Mouse (Mus musculus) G1E (cell line): ENCODE data around the gene Rufy3. TPM values are rescaled to one million over a fixed set of nuclear protein-coding genes. Genes with fewer than 3 reads are reported as not detected.

Source experiments
- ATAC-seq: 2 replicates; pipeline ENCODE4 v1.8.0; 2016; ENCODE audit warnings: mild to moderate bottlenecking; ENCODE audit not compliant: insufficient number of reproducible peaks, poor library complexity, low FRiP score, severe bottlenecking; ENCODE audit errors: extremely low read depth
- DNase-seq: peaks from one replicate; pipeline ENCODE4 v3.0.0; 2012; ENCODE audit warnings: low spot score
- H3K27me3 ChIP-seq: 2 replicates; pipeline ENCODE4 v1.6.1; 2012; ENCODE audit warnings: mild to moderate bottlenecking, low read length, inconsistent platforms; ENCODE audit not compliant: insufficient read depth
- H3K36me3 ChIP-seq: replicated peaks from 2 replicates; pipeline ENCODE3; 2012; ENCODE audit warnings: mild to moderate bottlenecking, inconsistent platforms
- H3K4me1 ChIP-seq: 2 replicates; pipeline ENCODE4 v1.6.1; 2012; ENCODE audit warnings: low read depth, low read length, inconsistent platforms, mixed read lengths; ENCODE audit not compliant: insufficient read depth
- H3K4me3 ChIP-seq: 2 replicates; pipeline ENCODE4 v1.5.1; 2012; ENCODE audit warnings: low read depth, mild to moderate bottlenecking, inconsistent platforms, low read length, moderate library complexity, mixed read lengths
- H3K9me3 ChIP-seq: replicated peaks from 2 replicates; pipeline ENCODE4 v1.6.1; 2012; ENCODE audit warnings: inconsistent platforms
- CTCF ChIP-seq: IDR thresholded peaks from 2 replicates; pipeline ENCODE4 v1.5.1; 2012; ENCODE audit warnings: low read depth, low read length, inconsistent platforms, mixed read lengths
- GATA1 ChIP-seq: IDR thresholded peaks from 2 replicates; pipeline ENCODE4 v1.6.1; 2012; ENCODE audit warnings: borderline replicate concordance, low read length, inconsistent platforms, mixed read lengths
- GATA2 ChIP-seq: IDR thresholded peaks from 2 replicates; pipeline ENCODE4 v1.6.1; 2012; ENCODE audit warnings: low read depth, low read length, inconsistent platforms, borderline replicate concordance
- POLR2AphosphoS5 ChIP-seq: IDR thresholded peaks from 2 replicates; pipeline ENCODE4 v1.6.1; 2012; ENCODE audit warnings: low read depth, low read length, inconsistent platforms; ENCODE audit not compliant: insufficient replicate concordance
- TAL1 ChIP-seq: conservative IDR thresholded peaks from 2 replicates; pipeline ENCODE4 v1.6.1; 2012; ENCODE audit warnings: low read depth, low read length, inconsistent platforms, mixed read lengths
- polyA plus RNA-seq: library from polyadenylated mRNA; stranded (reverse); fragments of >175 nt; gene quantifications from 2 replicates; pipeline ENCODE4 v1.2.3, GENCODE M21; 2012
- total RNA-seq, 2 experiments: library from RNA; stranded (forward) in 1 of 2; stranded (reverse) in 1 of 2; fragments of 200-1000 nt in 1 of 2; fragments of >200 nt in 1 of 2; fragmentation: Nextera tagmentation in 1 of 2; gene quantifications; 2 replicates each; pipeline ENCODE4 v1.2.3; 2014 to 2017

The Rufy3 gene
- total and polyA plus RNA-seq, 3 experiments: 2.5 to 17.0 (median 11.9) TPM

GRCm38 (mm10) chr5:88574829-88575228 is 10.0 kb downstream of the Rufy3 start:
- no peaks in the 10 kb centered on the region for H3K27me3 ChIP-seq
- no peaks in the 10 kb centered on the region for H3K9me3 ChIP-seq
- ATAC-seq (no peak), DNase-seq (no peak)
- H3K4me1 ChIP-seq: no peaks in the 10 kb centered on the region
- TF ChIP-seq CTCF (no peak), GATA2 (no peak), POLR2AphosphoS5 (no peak), TAL1 (no peak), GATA1 (no peak)
- H3K4me3 ChIP-seq: no peak overlapping the region
- H3K36me3 ChIP-seq: peaks cover 26% of the 10 kb centered on the region

DNA sequence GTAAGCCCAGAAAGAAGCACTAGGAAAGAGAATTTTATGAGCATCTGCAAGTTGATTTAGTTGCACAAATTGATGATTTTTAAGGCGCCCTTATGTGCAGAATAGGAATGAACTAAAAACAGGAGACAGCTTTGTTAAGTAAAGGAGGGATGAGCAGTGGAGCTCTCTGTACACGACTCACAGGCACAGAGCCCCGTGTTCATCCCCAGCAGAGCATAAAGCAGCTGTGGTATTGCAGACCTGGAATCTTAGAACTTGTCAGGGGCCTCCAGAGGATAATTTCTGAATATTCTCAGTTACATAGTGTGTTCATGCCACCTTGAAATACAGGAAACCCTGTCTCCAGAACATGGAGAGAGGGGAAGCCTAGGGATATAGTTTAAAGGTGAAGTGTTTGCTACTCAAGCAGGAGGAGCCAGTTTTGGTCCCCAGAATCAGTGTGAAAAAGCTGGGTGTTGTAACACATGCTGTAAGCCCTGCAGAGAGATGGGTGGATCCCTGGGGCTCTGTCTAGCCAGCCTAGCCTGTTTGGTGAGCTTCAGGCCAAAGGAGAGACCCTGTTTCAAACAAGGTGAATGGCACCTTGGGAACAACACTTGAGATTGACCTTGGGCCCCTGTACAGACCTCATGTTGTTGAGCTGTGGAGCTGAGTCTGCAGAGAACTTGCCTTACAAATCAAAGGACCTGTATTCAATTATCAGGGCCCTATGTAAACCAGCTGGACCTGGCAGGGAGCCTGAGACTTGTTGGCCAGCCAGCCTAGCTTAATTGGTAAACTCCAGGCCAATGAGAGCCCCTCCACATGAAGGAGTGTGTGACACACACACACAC is 10.9 kb downstream of the Rufy3 start:
- no peaks in the 10 kb centered on the region for H3K27me3 ChIP-seq
- H3K4me3 ChIP-seq: no peak overlapping the region
- H3K36me3 ChIP-seq: peaks cover 18% of the 10 kb centered on the region
- ATAC-seq: no peak
- DNase-seq: no peak
- TF ChIP-seq CTCF (no peak), GATA1 (no peak), GATA2 (no peak), TAL1 (no peak), POLR2AphosphoS5 (no peak)
- H3K9me3 ChIP-seq: no peaks in the 10 kb centered on the region
- peaks cover 1% of the 10 kb centered on the region; the same call in 1 of the 2 replicates for H3K4me1 ChIP-seq

GRCm38 (mm10) chr5:88580681-88581080 is 15.8 kb downstream of the Rufy3 start:
- Histone ChIP-seq H3K9me3 (no peaks in the 10 kb centered on the region), H3K36me3 (peaks cover 11% of the 10 kb centered on the region), H3K27me3 (no peaks in the 10 kb centered on the region), H3K4me1 (peaks cover 6% of the 10 kb centered on the region; the same call in 1 of the 2 replicates), H3K4me3 (no peak overlapping the region)
- TF ChIP-seq GATA1 (no peak), GATA2 (no peak), CTCF (no peak), POLR2AphosphoS5 (no peak), TAL1 (no peak)
- DNase-seq (no peak), ATAC-seq (peak; percentile 22; the same call in 1 of the 2 replicates)

DNA sequence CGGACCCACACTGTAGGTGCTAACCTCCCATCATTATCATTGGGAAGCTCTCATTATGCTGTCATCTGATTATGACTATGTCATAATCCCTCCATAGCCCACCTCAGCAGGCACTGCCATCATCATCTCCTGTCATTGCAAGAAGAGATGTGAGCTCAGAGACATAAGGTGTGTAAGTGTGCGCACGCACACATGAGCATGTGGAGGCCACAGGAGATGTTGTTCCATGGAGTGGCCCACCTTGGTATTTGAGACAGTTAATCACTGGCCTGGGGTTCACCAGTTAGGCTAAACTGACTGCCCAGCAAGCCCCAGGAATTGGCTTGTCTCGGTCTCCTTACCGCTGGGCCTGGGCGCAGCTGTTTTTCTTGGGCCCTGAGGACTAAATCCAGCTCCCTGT is 16.5 kb downstream of the Rufy3 start:
- no peak for DNase-seq
- Histone ChIP-seq H3K4me1 (peaks cover 8% of the 10 kb centered on the region), H3K4me3 (no peak overlapping the region), H3K27me3 (no peaks in the 10 kb centered on the region), H3K36me3 (peaks cover 12% of the 10 kb centered on the region), H3K9me3 (no peaks in the 10 kb centered on the region)
- TF ChIP-seq CTCF: no peak
- TF ChIP-seq GATA2: no peak
- TF ChIP-seq TAL1: no peak
- TF ChIP-seq GATA1: no peak
- no peak for TF ChIP-seq POLR2AphosphoS5
- ATAC-seq: no peak

GRCm38 (mm10) chr5:88583271-88584031 is 18.6 kb downstream of the Rufy3 start:
- TF ChIP-seq TAL1: no peak
- no peak for TF ChIP-seq GATA2
- no peak for TF ChIP-seq CTCF
- TF ChIP-seq POLR2AphosphoS5: no peak
- TF ChIP-seq GATA1: no peak
- no peaks in the 10 kb centered on the region for H3K9me3 ChIP-seq
- peaks cover 14% of the 10 kb centered on the region for H3K4me1 ChIP-seq
- ATAC-seq (no peak), DNase-seq (no peak)
- H3K36me3 ChIP-seq: peaks cover 14% of the 10 kb centered on the region
- no peaks in the 10 kb centered on the region for H3K27me3 ChIP-seq
- no peak overlapping the region for H3K4me3 ChIP-seq

GRCm38 (mm10) chr5:88584061-88584460 is 19.2 kb downstream of the Rufy3 start:
- H3K36me3 ChIP-seq: peaks cover 14% of the 10 kb centered on the region
- no peaks in the 10 kb centered on the region for H3K9me3 ChIP-seq
- no peaks in the 10 kb centered on the region for H3K27me3 ChIP-seq
- TF ChIP-seq GATA1: no peak
- TF ChIP-seq CTCF: no peak
- no peak for TF ChIP-seq POLR2AphosphoS5
- TF ChIP-seq TAL1: no peak
- TF ChIP-seq GATA2: no peak
- DNase-seq (no peak), ATAC-seq (no peak)
- H3K4me3 ChIP-seq: no peak overlapping the region
- peaks cover 14% of the 10 kb centered on the region for H3K4me1 ChIP-seq
